Mouse (Mus musculus): ENCODE measurements around the gene Btbd3.

- TF ChIP-seq CTCF (IDR thresholded peaks at IDR 0.05; ENCODE audit: borderline replicate concordance, insufficient read depth, low read length), result no peak
- no peak for TF ChIP-seq POLR2A (IDR thresholded peaks at IDR 0.05; ENCODE audit: low read depth, low read length)
Measured at GRCm38 (mm10) chr2:138548990-138549389, 292.6 kb downstream of the Btbd3 start.
